Mouse (Mus musculus): ENCODE measurements around the gene Olfr1057.

GRCm38 (mm10) chr2:86350184-86350583, 28.0 kb downstream of the Olfr1057 start, which contains the start of gene Olfr1055:
- TF ChIP-seq CTCF (IDR thresholded peaks at IDR 0.05; ENCODE audit: borderline replicate concordance, insufficient read depth, low read depth, low read length) (no peak), POLR2A (IDR thresholded peaks at IDR 0.05; ENCODE audit: borderline replicate concordance, insufficient read depth, low read length) (no peak)

Data from cerebellum, adult 2 months (tissue).